Mouse (Mus musculus) kidney, adult 2 months (tissue): Measurements from ENCODE around the gene Irak1bp1. TPM values are rescaled to one million over a fixed set of nuclear protein-coding genes. Genes with fewer than 3 reads are reported as not detected.

Experiments
- DNase-seq: peaks from one replicate; pipeline ENCODE4 v3.0.0; 2021
- H3K27ac ChIP-seq: fragments of 200-500 bp; 2 replicates; pipeline ENCODE4 v1.5.1; 2012; ENCODE audit warnings: low read depth, low read length, control low read depth, inconsistent platforms; ENCODE audit not compliant: insufficient read depth
- H3K27me3 ChIP-seq: fragments of 200-500 bp; replicated peaks from 2 replicates; pipeline ENCODE4 v1.6.1; 2012; ENCODE audit warnings: mild to moderate bottlenecking, moderate library complexity, low read length, inconsistent platforms; ENCODE audit not compliant: control insufficient read depth, insufficient read depth
- H3K36me3 ChIP-seq: fragments of 200-500 bp; 2 replicates; pipeline ENCODE4 v1.6.1; 2012; ENCODE audit warnings: mild to moderate bottlenecking, moderate library complexity, low read length, inconsistent platforms; ENCODE audit not compliant: control insufficient read depth, insufficient read depth
- H3K4me1 ChIP-seq: fragments of 200-500 bp; 2 replicates; pipeline ENCODE4 v1.6.1; 2011; ENCODE audit warnings: low read length; ENCODE audit not compliant: control insufficient read depth, insufficient read depth
- H3K4me3 ChIP-seq: fragments of 200-500 bp; 2 replicates; pipeline ENCODE4 v1.5.1; 2011; ENCODE audit warnings: mild to moderate bottlenecking, low read depth, low read length, control low read depth; ENCODE audit not compliant: insufficient read depth
- CTCF ChIP-seq: fragments of 200-500 bp; conservative IDR thresholded peaks from 2 replicates; pipeline ENCODE4 v1.5.1; 2011; ENCODE audit warnings: low read depth, mild to moderate bottlenecking, control low read depth, low read length, moderate library complexity, mixed read lengths; ENCODE audit not compliant: insufficient read depth, insufficient read length
- POLR2A ChIP-seq: fragments of 200-500 bp; IDR thresholded peaks from one replicate; pipeline ENCODE4 v1.6.1; 2011; ENCODE audit warnings: low read depth, low read length, control low read depth
- WGBS: fragments of 180-500 bp; shearing (Covaris S2); methylation state at CpG from one replicate; pipeline ENCODE4 v1.1.7; 2018; 5-methylcytosine and 5-hydroxymethylcytosine counted together
- polyA plus RNA-seq: library from polyadenylated mRNA; depleted of rRNA; stranded (reverse); fragments of >200 nt; gene quantifications from 2 replicates; pipeline ENCODE4 v1.2.3, GENCODE M21; 2012

The Irak1bp1 gene
- polyA plus RNA-seq, 1 experiment: 11.6 TPM

- no peak for TF ChIP-seq CTCF
- no peak for TF ChIP-seq POLR2A
- H3K27me3 ChIP-seq: no peaks in the 10 kb centered on the region
- H3K4me3 ChIP-seq: no peak overlapping the region
- no peak overlapping the region for H3K27ac ChIP-seq
- no peaks in the 10 kb centered on the region for H3K4me1 ChIP-seq
- H3K36me3 ChIP-seq: no peaks in the 10 kb centered on the region
- DNase-seq: no peak
Measured at GRCm38 (mm10) chr9:82815257-82815785, 14.0 kb upstream of the Irak1bp1 start.

- 98% methylated on average over 6 of the region's 6 CpGs for WGBS
- Histone ChIP-seq H3K27me3 (no peaks in the 10 kb centered on the region), H3K36me3 (no peaks in the 10 kb centered on the region), H3K4me3 (no peak overlapping the region), H3K4me1 (no peaks in the 10 kb centered on the region), H3K27ac (no peak overlapping the region)
- DNase-seq: no peak
- TF ChIP-seq POLR2A (no peak), CTCF (no peak)
Measured at GRCm38 (mm10) chr9:82826426-82826825, 2.9 kb upstream of the Irak1bp1 start.

GRCm38 (mm10) chr9:82829693-82830430 lies 522 bp downstream of the Irak1bp1 start:
- peak overlapping the region; percentile 11; the same call in 1 of the 2 replicates for H3K27ac ChIP-seq
- H3K4me3 ChIP-seq: peak overlapping the region; percentile 71
- DNase-seq: peak; percentile 94
- H3K27me3 ChIP-seq: no peaks in the 10 kb centered on the region
- peaks cover 5% of the 10 kb centered on the region for H3K4me1 ChIP-seq
- WGBS: under 1% methylated on average over 65 of the region's 65 CpGs
- TF ChIP-seq CTCF (no peak), POLR2A (peak; percentile 40)
- H3K36me3 ChIP-seq: no peaks in the 10 kb centered on the region

- Histone ChIP-seq H3K36me3 (no peaks in the 10 kb centered on the region), H3K4me1 (peaks cover 14% of the 10 kb centered on the region), H3K27ac (no peak overlapping the region), H3K27me3 (no peaks in the 10 kb centered on the region), H3K4me3 (no peak overlapping the region)
- DNase-seq: no peak
- WGBS: 53% methylated on average over 4 of the region's 4 CpGs
- TF ChIP-seq CTCF (no peak), POLR2A (no peak)
Measured at GRCm38 (mm10) chr9:82831891-82832290, 2.6 kb downstream of the Irak1bp1 start.

GRCm38 (mm10) chr9:82835921-82836320 lies 6.6 kb downstream of the Irak1bp1 start:
- Histone ChIP-seq H3K4me3 (peak overlapping the region; percentile 36; the same call in 1 of the 2 replicates), H3K4me1 (peaks cover 14% of the 10 kb centered on the region), H3K27ac (peak overlapping the region; percentile 88), H3K36me3 (no peaks in the 10 kb centered on the region), H3K27me3 (no peaks in the 10 kb centered on the region)
- peak; percentile 58 for DNase-seq
- WGBS: 30% methylated on average over 6 of the region's 6 CpGs
- TF ChIP-seq POLR2A (no peak), CTCF (no peak)

- DNase-seq: no peak
- TF ChIP-seq POLR2A (no peak), CTCF (no peak)
Measured at GRCm38 (mm10) chr9:82842671-82843070, 13.3 kb downstream of the Irak1bp1 start.

GRCm38 (mm10) chr9:82854040-82854439 lies 24.7 kb downstream of the Irak1bp1 start:
- DNase-seq: peak; percentile 27
- Histone ChIP-seq H3K27me3 (no peaks in the 10 kb centered on the region), H3K27ac (no peak overlapping the region), H3K4me1 (no peaks in the 10 kb centered on the region), H3K4me3 (no peak overlapping the region), H3K36me3 (no peaks in the 10 kb centered on the region)
- TF ChIP-seq POLR2A (no peak), CTCF (peak; percentile 34; the same call in 1 of the 2 replicates)
- 66% methylated on average over 2 of the region's 2 CpGs for WGBS

More at GRCm38 (mm10) chr9:82842671-82843070, 13.3 kb downstream of the Irak1bp1 start:
- Histone ChIP-seq H3K4me3 (no peak overlapping the region), H3K4me1 (no peaks in the 10 kb centered on the region), H3K27ac (no peak overlapping the region), H3K27me3 (no peaks in the 10 kb centered on the region), H3K36me3 (no peaks in the 10 kb centered on the region)
- 81% methylated on average over 4 of the region's 4 CpGs for WGBS
